Mouse (Mus musculus) kidney, adult 2 months (tissue): ENCODE results near the gene Tmem233.

Experiments
- CTCF ChIP-seq: fragments of 200-500 bp; conservative IDR thresholded peaks from 2 replicates; pipeline ENCODE4 v1.5.1; 2011; ENCODE audit warnings: low read depth, mild to moderate bottlenecking, control low read depth, low read length, moderate library complexity, mixed read lengths; ENCODE audit not compliant: insufficient read depth, insufficient read length
- POLR2A ChIP-seq: fragments of 200-500 bp; IDR thresholded peaks from one replicate; pipeline ENCODE4 v1.6.1; 2011; ENCODE audit warnings: low read depth, low read length, control low read depth

- no peak for TF ChIP-seq POLR2A
- TF ChIP-seq CTCF = no peak
These were observed 1.4 kb downstream of the Tmem233 start for GRCm38 (mm10) chr5:116081616-116082015.
